Comparison of ENCODE assay signal across 10 mouse cellular contexts in the genomic region with DNA sequence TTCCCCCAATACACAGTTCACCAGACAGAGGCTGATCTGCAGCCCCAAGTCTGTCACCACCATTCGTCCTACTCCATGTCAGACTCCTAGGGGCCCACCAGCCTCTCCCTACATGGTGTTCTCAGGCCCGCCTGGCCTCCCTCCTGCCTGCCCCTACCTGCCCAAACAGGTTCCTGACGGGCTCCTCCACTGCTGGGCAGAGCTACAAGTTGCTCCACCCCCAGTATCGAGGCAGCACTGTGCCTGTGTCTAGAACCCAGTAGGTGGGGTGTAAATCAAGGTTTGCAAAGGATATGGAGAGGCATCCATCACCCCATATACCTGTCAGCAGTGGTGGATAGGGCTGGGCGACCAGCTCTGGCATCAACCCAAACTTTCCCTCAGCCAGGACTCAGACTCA. TPM values are rescaled to one million over a fixed set of nuclear protein-coding genes. Genes with fewer than 3 reads are reported as not detected.
DNase-seq lines count a peak whose midpoint lies in the region; ATAC-seq and TF ChIP-seq lines count a peak whose summit lies in the region.
"Had no signal": no experiment of that assay in that cellular context is flagged by ENCODE, and none has a peak within 500 bp of the region (broad histone marks: within the 10 kb centered on the region; RNA-seq: fewer than 3 reads in every experiment).

A gene (minus strand): TSS at position 154 of the 400 bp plus-strand sequence.

- no peaks in the 10 kb centered on the region for H3K9me3 ChIP-seq in hindbrain, embryonic 10.5 days
- no peaks in the 10 kb centered on the region for H3K9me3 ChIP-seq in hindbrain, postnatal 0 days (ENCODE audit: low read length)
- H3K9me3 ChIP-seq in intestine, embryonic 14.5 days (ENCODE audit: control insufficient read depth, low read length): no peaks in the 10 kb centered on the region
- H3K9me3 ChIP-seq in limb, embryonic 14.5 days (ENCODE audit: control insufficient read depth, low read length): no peaks in the 10 kb centered on the region
- H3K9me3 ChIP-seq in stomach, embryonic 16.5 days (replicated peaks; ENCODE audit: control insufficient read depth, low read length): no peaks in the 10 kb centered on the region

- H3K4me1 ChIP-seq in hindbrain, embryonic 10.5 days (replicated peaks): peaks cover 12% of the 10 kb centered on the region
- H3K4me1 ChIP-seq in hindbrain, postnatal 0 days (ENCODE audit: insufficient read depth, low read length): no peaks in the 10 kb centered on the region
- H3K4me1 ChIP-seq in intestine, embryonic 14.5 days (replicated peaks; ENCODE audit: control insufficient read depth, insufficient read depth, low read length): no peaks in the 10 kb centered on the region
- no peaks in the 10 kb centered on the region for H3K4me1 ChIP-seq in limb, embryonic 14.5 days (ENCODE audit: control insufficient read depth, insufficient read depth, low read length)
- H3K4me1 ChIP-seq in stomach, embryonic 16.5 days (ENCODE audit: control insufficient read depth, insufficient read depth, low read length): no peaks in the 10 kb centered on the region; the same call in 1 of the 2 replicates

- WGBS in hindbrain, embryonic 10.5 days: 41% methylated on average over 5 of the region's 5 CpGs
- 53% methylated on average over 5 of the region's 5 CpGs for WGBS in hindbrain, postnatal 0 days
- 20% methylated on average over 5 of the region's 5 CpGs for WGBS in intestine, embryonic 14.5 days
- WGBS in limb, embryonic 14.5 days: 25% methylated on average over 5 of the region's 5 CpGs
- 21% methylated on average over 5 of the region's 5 CpGs for WGBS in stomach, embryonic 16.5 days

- H3K9ac ChIP-seq in hindbrain, postnatal 0 days (replicated peaks; ENCODE audit: low read length): no peak within 1 kb of the TSS
- H3K9ac ChIP-seq in intestine, embryonic 14.5 days (ENCODE audit: low read length): peak within 1 kb of the TSS; percentile 50
- H3K9ac ChIP-seq in limb, embryonic 14.5 days (ENCODE audit: low read depth, low read length, severe bottlenecking): no peak within 1 kb of the TSS
- H3K9ac ChIP-seq in stomach, embryonic 16.5 days (ENCODE audit: low read length): peak within 1 kb of the TSS; percentile 71

- TF ChIP-seq CTCF in hindbrain, postnatal 0 days (IDR thresholded peaks at IDR 0.05; ENCODE audit: low read depth): no peak

- no peak within 1 kb of the TSS for H3K4me2 ChIP-seq in hindbrain, postnatal 0 days (ENCODE audit: low read depth, low read length)
- H3K4me2 ChIP-seq in intestine, embryonic 14.5 days (ENCODE audit: low read length): peak within 1 kb of the TSS; percentile 44
- H3K4me2 ChIP-seq in limb, embryonic 14.5 days (replicated peaks; ENCODE audit: low read depth, low read length, severe bottlenecking): no peak within 1 kb of the TSS
- peak within 1 kb of the TSS; percentile 50 for H3K4me2 ChIP-seq in stomach, embryonic 16.5 days (ENCODE audit: low read depth, low read length)

- peak; percentile 8 for DNase-seq in hindbrain, embryonic 10.5 days (ENCODE audit: low spot score)
- no peak for DNase-seq in hindbrain, postnatal 0 days (ENCODE audit: low spot score)
- no peak for DNase-seq in intestine, embryonic 14.5 days (ENCODE audit: low spot score)
- peak; percentile 34 for DNase-seq in limb, embryonic 14.5 days (ENCODE audit: low spot score)
- DNase-seq in gastrocnemius, adult 8-10 months (ENCODE audit: low spot score in 2 of 2): no peak
- DNase-seq in layer of hippocampus, adult 9-10 months (ENCODE audit: low spot score): no peak
- DNase-seq: adrenal gland, postnatal 14 days had no signal

- no peaks in the 10 kb centered on the region for H3K36me3 ChIP-seq in hindbrain, embryonic 10.5 days
- H3K36me3 ChIP-seq in hindbrain, postnatal 0 days (ENCODE audit: insufficient read depth, low read length): no peaks in the 10 kb centered on the region
- H3K36me3 ChIP-seq in intestine, embryonic 14.5 days (ENCODE audit: control insufficient read depth, insufficient read depth, low read length): no peaks in the 10 kb centered on the region
- H3K36me3 ChIP-seq in limb, embryonic 14.5 days (ENCODE audit: control insufficient read depth, insufficient read depth, low read length): no peaks in the 10 kb centered on the region
- no peaks in the 10 kb centered on the region for H3K36me3 ChIP-seq in stomach, embryonic 16.5 days (ENCODE audit: control insufficient read depth, insufficient read depth, low read length)

- H3K4me3 ChIP-seq in hindbrain, embryonic 10.5 days: peak within 1 kb of the TSS; percentile 31
- no peak within 1 kb of the TSS for H3K4me3 ChIP-seq in hindbrain, postnatal 0 days (ENCODE audit: low read length)
- H3K4me3 ChIP-seq in intestine, embryonic 14.5 days (ENCODE audit: low read depth, low read length): peak within 1 kb of the TSS; percentile 36
- peak within 1 kb of the TSS; percentile 18 for H3K4me3 ChIP-seq in limb, embryonic 14.5 days (replicated peaks; ENCODE audit: low read length)
- peak within 1 kb of the TSS; percentile 46 for H3K4me3 ChIP-seq in stomach, embryonic 16.5 days (replicated peaks; ENCODE audit: low read length)

- TF ChIP-seq POLR2A in limb, embryonic 14.5 days (IDR thresholded peaks at IDR 0.05; ENCODE audit: borderline replicate concordance, extremely low read depth, insufficient read depth, insufficient read length): no peak

- ATAC-seq in hindbrain, postnatal 0 days: no peak
- peak; percentile 63 for ATAC-seq in intestine, embryonic 14.5 days (replicated peaks; ENCODE audit: low FRiP score, low TSS enrichment, low read depth)
- 0 out of 2 replicates have a peak, but pooled peaks have one; percentile 41 for ATAC-seq in limb, embryonic 14.5 days (ENCODE audit: low FRiP score, low read depth)
- ATAC-seq in stomach, embryonic 16.5 days (ENCODE audit: insufficient read depth, low FRiP score): peak; percentile 79
- ATAC-seq in megakaryocyte, adult 5-6 weeks (ENCODE audit: poor library complexity, severe bottlenecking): no peak

- no peaks in the 10 kb centered on the region for H3K27me3 ChIP-seq in hindbrain, embryonic 10.5 days (ENCODE audit: insufficient read depth, poor library complexity, severe bottlenecking)
- H3K27me3 ChIP-seq in hindbrain, postnatal 0 days (ENCODE audit: insufficient read depth, low read length): no peaks in the 10 kb centered on the region
- no peaks in the 10 kb centered on the region for H3K27me3 ChIP-seq in intestine, embryonic 14.5 days (replicated peaks; ENCODE audit: control insufficient read depth, insufficient read depth, low read length)
- H3K27me3 ChIP-seq in limb, embryonic 14.5 days (ENCODE audit: control insufficient read depth, insufficient read depth, low read length): no peaks in the 10 kb centered on the region
- no peaks in the 10 kb centered on the region for H3K27me3 ChIP-seq in stomach, embryonic 16.5 days (ENCODE audit: control insufficient read depth, insufficient read depth, low read length)

- peak within 1 kb of the TSS; percentile 72 for H3K27ac ChIP-seq in hindbrain, embryonic 10.5 days
- no peak within 1 kb of the TSS for H3K27ac ChIP-seq in hindbrain, postnatal 0 days
- H3K27ac ChIP-seq in intestine, embryonic 14.5 days (ENCODE audit: low read depth): peak within 1 kb of the TSS; percentile 85
- peak within 1 kb of the TSS; percentile 39 for H3K27ac ChIP-seq in limb, embryonic 14.5 days (replicated peaks; ENCODE audit: low read depth, low read length)
- H3K27ac ChIP-seq in stomach, embryonic 16.5 days (ENCODE audit: low read length): peak within 1 kb of the TSS; percentile 97

RNA-seq across cellular contexts. Expression of the gene that starts here (rescaled TPM):
- 0.27 and 0.30 TPM in 2 replicates for polyA plus RNA-seq in hindbrain, embryonic 10.5 days (2016; fragmentation: Nextera tagmentation; extraction: Ambion mirVana)
- 0.26 TPM in 1 of 2 replicates, not detected in the other for total RNA-seq in hindbrain, postnatal 0 days (2014; rRNA removed)
- polyA plus RNA-seq in hindbrain, postnatal 0 days (2015; fragmentation: Nextera tagmentation; extraction: Ambion mirVana): 0.08 TPM in 1 of 2 replicates, not detected in the other
- polyA plus RNA-seq in intestine, embryonic 14.5 days (2014; fragmentation: Nextera tagmentation; extraction: Ambion mirVana): 2.7 and 3.5 TPM in 2 replicates
- 4.0 and 4.2 TPM in 2 replicates for polyA plus RNA-seq in limb, embryonic 14.5 days (2012; rRNA removed)
- 2.4 and 2.6 TPM in 2 replicates for polyA plus RNA-seq in limb, embryonic 14.5 days (2014; fragmentation: Nextera tagmentation; extraction: Ambion mirVana)
- 4.6 and 5.0 TPM in 2 replicates for polyA plus RNA-seq in stomach, embryonic 16.5 days (2015; fragmentation: Nextera tagmentation; extraction: Ambion mirVana)
- total RNA-seq in megakaryocyte, adult 5-6 weeks (2015): not detected in 2 replicates
- not detected in 2 replicates for total RNA-seq in megakaryocyte, adult 5-6 weeks (2017)
- not detected for total RNA-seq in gastrocnemius, adult 8-10 months (2022)
- total RNA-seq: granulocyte monocyte progenitor cell, adult 5-6 weeks had no signal

Comparison
In these comparisons a context has a peak if more than half of its experiments do, and no peak if none do; other contexts are left out.
1. Peak in DNase-seq, H3K4me3 ChIP-seq and H3K27ac ChIP-seq in hindbrain, embryonic 10.5 days; RNA of the gene not detected or under 1 TPM.
2. ATAC-seq: peak in intestine, embryonic 14.5 days (single experiment), limb, embryonic 14.5 days (single experiment) and stomach, embryonic 16.5 days (single experiment); none in hindbrain, postnatal 0 days (single experiment) and megakaryocyte, adult 5-6 weeks (single experiment).
3. H3K4me2 ChIP-seq: peak in intestine, embryonic 14.5 days (single experiment) and stomach, embryonic 16.5 days (single experiment); none in hindbrain, postnatal 0 days (single experiment) and limb, embryonic 14.5 days (single experiment).
4. H3K9ac ChIP-seq: peak in intestine, embryonic 14.5 days (single experiment) and stomach, embryonic 16.5 days (single experiment); none in hindbrain, postnatal 0 days (single experiment) and limb, embryonic 14.5 days (single experiment).